In the genomic region with DNA sequence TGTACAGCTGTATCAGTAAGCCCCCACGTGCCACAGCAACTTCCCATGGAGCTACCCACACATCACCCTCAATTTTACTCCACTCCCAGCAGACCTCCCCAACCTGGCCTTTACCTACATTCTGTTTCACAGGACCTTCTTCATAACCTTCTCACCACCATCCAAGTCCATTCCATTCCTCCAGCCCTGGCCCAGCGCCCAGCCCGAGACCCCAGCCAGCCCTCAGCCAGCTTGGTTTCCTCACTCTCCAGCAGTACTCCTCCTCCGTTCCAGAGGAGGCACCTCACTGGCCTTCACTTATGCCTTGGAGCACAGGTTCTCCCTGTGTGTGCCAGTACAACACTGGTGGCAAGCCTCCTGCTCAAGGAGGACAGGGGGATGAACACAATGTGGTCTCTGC, we compare ENCODE assay signal across 10 mouse cellular contexts. TPM values are rescaled to one million over a fixed set of nuclear protein-coding genes. Genes with fewer than 3 reads are reported as not detected.
DNase-seq lines count a peak whose midpoint lies in the region; ATAC-seq and TF ChIP-seq lines count a peak whose summit lies in the region.
"Had no signal": no experiment of that assay in that cellular context is flagged by ENCODE, and none has a peak within 500 bp of the region (broad histone marks: within the 10 kb centered on the region; RNA-seq: fewer than 3 reads in every experiment).

No protein-coding gene starts in this region.

- peak overlapping the region; percentile 18; the same call in 1 of the 2 replicates for H3K4me2 ChIP-seq in forebrain, embryonic 11.5 days (ENCODE audit: low read depth, low read length, severe bottlenecking)
- peak overlapping the region; percentile 80 for H3K4me2 ChIP-seq in hindbrain, embryonic 14.5 days (replicated peaks)
- H3K4me2 ChIP-seq in midbrain, embryonic 16.5 days (ENCODE audit: low read length): peak overlapping the region; percentile 97

- TF ChIP-seq CTCF in layer of hippocampus, adult 2 months (conservative IDR thresholded peaks at IDR 0.05): no peak

- H3K4me3 ChIP-seq in layer of hippocampus, adult 2 months: peak overlapping the region; percentile 95
- no peak overlapping the region for H3K4me3 ChIP-seq in forebrain, embryonic 11.5 days (ENCODE audit: low read depth, low read length)
- no peak overlapping the region for H3K4me3 ChIP-seq in hindbrain, embryonic 14.5 days (replicated peaks; ENCODE audit: low read length)
- no peak overlapping the region for H3K4me3 ChIP-seq in midbrain, embryonic 16.5 days (ENCODE audit: low read depth, low read length)

- H3K9me3 ChIP-seq in forebrain, embryonic 11.5 days (ENCODE audit: control insufficient read depth, low read length): no peaks in the 10 kb centered on the region
- no peaks in the 10 kb centered on the region for H3K9me3 ChIP-seq in hindbrain, embryonic 14.5 days (ENCODE audit: control insufficient read depth, low read length)
- H3K9me3 ChIP-seq in midbrain, embryonic 16.5 days (replicated peaks; ENCODE audit: control insufficient read depth, low read length, poor library complexity, severe bottlenecking): no peaks in the 10 kb centered on the region

- H3K4me1 ChIP-seq in forebrain, embryonic 11.5 days (replicated peaks; ENCODE audit: control insufficient read depth, insufficient read depth, low read length): peaks cover 11% of the 10 kb centered on the region; the same call in 1 of the 2 replicates
- H3K4me1 ChIP-seq in hindbrain, embryonic 14.5 days (replicated peaks; ENCODE audit: control insufficient read depth, insufficient read depth, low read length): peaks cover 33% of the 10 kb centered on the region
- peaks cover 32% of the 10 kb centered on the region for H3K4me1 ChIP-seq in midbrain, embryonic 16.5 days (ENCODE audit: control insufficient read depth, insufficient read depth, low read length)

- DNase-seq in layer of hippocampus, adult 2 months (ENCODE audit: low spot score in 2 of 2): no peak
- DNase-seq in layer of hippocampus, postnatal 36 days: no peak
- DNase-seq in forebrain, embryonic 11.5 days (ENCODE audit: low spot score): no peak
- no peak for DNase-seq in hindbrain, embryonic 14.5 days (ENCODE audit: low spot score)
- DNase-seq in MN1 (ENCODE audit: low spot score): no peak
- DNase-seq: cerebellum, adult 9-10 months; layer of hippocampus, adult 9-11 months had no signal

- WGBS in forebrain, embryonic 11.5 days: 79% methylated on average over 4 of the region's 4 CpGs
- WGBS in hindbrain, embryonic 14.5 days: 87% methylated on average over 4 of the region's 4 CpGs
- WGBS in midbrain, embryonic 16.5 days: 82% methylated on average over 4 of the region's 4 CpGs

- no peaks in the 10 kb centered on the region for H3K36me3 ChIP-seq in forebrain, embryonic 11.5 days (ENCODE audit: control insufficient read depth, insufficient read depth, low read length)
- H3K36me3 ChIP-seq in hindbrain, embryonic 14.5 days (replicated peaks; ENCODE audit: control insufficient read depth, insufficient read depth): no peaks in the 10 kb centered on the region
- no peaks in the 10 kb centered on the region for H3K36me3 ChIP-seq in midbrain, embryonic 16.5 days (ENCODE audit: control insufficient read depth, insufficient read depth, low read length)

- H3K27me3 ChIP-seq in forebrain, embryonic 11.5 days (ENCODE audit: control insufficient read depth, insufficient read depth, low read length): no peaks in the 10 kb centered on the region
- H3K27me3 ChIP-seq in hindbrain, embryonic 14.5 days (ENCODE audit: control insufficient read depth, insufficient read depth, low read length): no peaks in the 10 kb centered on the region
- no peaks in the 10 kb centered on the region for H3K27me3 ChIP-seq in midbrain, embryonic 16.5 days (ENCODE audit: control insufficient read depth, insufficient read depth, low read depth, low read length)

- H3K27ac ChIP-seq in layer of hippocampus, adult 2 months: peak overlapping the region; percentile 93
- H3K27ac ChIP-seq in forebrain, embryonic 11.5 days (ENCODE audit: low read depth, low read length): no peak overlapping the region
- H3K27ac ChIP-seq in hindbrain, embryonic 14.5 days: no peak overlapping the region
- H3K27ac ChIP-seq in midbrain, embryonic 16.5 days (ENCODE audit: low read length): no peak overlapping the region

- no peak overlapping the region for H3K9ac ChIP-seq in forebrain, embryonic 11.5 days (ENCODE audit: low read length)
- no peak overlapping the region for H3K9ac ChIP-seq in hindbrain, embryonic 14.5 days
- peak overlapping the region; percentile 8; the same call in 1 of the 2 replicates for H3K9ac ChIP-seq in midbrain, embryonic 16.5 days (ENCODE audit: low read depth, low read length)

- no peak for ATAC-seq in forebrain, embryonic 11.5 days (replicated peaks; ENCODE audit: low FRiP score)
- ATAC-seq in hindbrain, embryonic 14.5 days (ENCODE audit: low FRiP score): no peak
- no peak for ATAC-seq in midbrain, embryonic 16.5 days
- no peak for ATAC-seq in activated CD4-positive, CD25-positive, alpha-beta regulatory T cell, adult 4 months

RNA-seq across cellular contexts. Expression of gene Sbf1, which starts 1.8 kb away (rescaled TPM):
- 100 to 1,000 TPM; 356 to 361 TPM for total RNA-seq in layer of hippocampus, adult 2 months (2021)
- 100 to 1,000 TPM; 330 to 340 TPM for total RNA-seq in layer of hippocampus, postnatal 36 days (2021)
- polyA plus RNA-seq in forebrain, embryonic 11.5 days (2014; fragmentation: Nextera tagmentation; extraction: Ambion mirVana): 76.5 and 87.8 TPM in 2 replicates
- 99.8 and 105 TPM in 2 replicates for polyA plus RNA-seq in hindbrain, embryonic 14.5 days (2014; fragmentation: Nextera tagmentation; extraction: Ambion mirVana)
- 92.9 and 101 TPM in 2 replicates for polyA plus RNA-seq in midbrain, embryonic 16.5 days (2015; fragmentation: Nextera tagmentation; extraction: Ambion mirVana)
- 100 to 1,000 TPM in 1 of 2 experiments, 10 to 100 TPM in 1; 80.4 to 102 TPM for polyA plus RNA-seq in activated CD4-positive, CD25-positive, alpha-beta regulatory T cell, adult 4 months (2017; shearing (Covaris generic))

RNA-seq across cellular contexts. Expression of gene Adm2, which starts 9.2 kb away (rescaled TPM):
- total RNA-seq in layer of hippocampus, adult 2 months (2021): not detected
- total RNA-seq in layer of hippocampus, postnatal 36 days (2021): not detected
- 0.15 TPM in 1 of 2 replicates, not detected in the other for polyA plus RNA-seq in forebrain, embryonic 11.5 days (2014; fragmentation: Nextera tagmentation; extraction: Ambion mirVana)
- not detected in 2 replicates for polyA plus RNA-seq in hindbrain, embryonic 14.5 days (2014; fragmentation: Nextera tagmentation; extraction: Ambion mirVana)
- polyA plus RNA-seq in midbrain, embryonic 16.5 days (2015; fragmentation: Nextera tagmentation; extraction: Ambion mirVana): not detected in 2 replicates
- polyA plus RNA-seq in activated CD4-positive, CD25-positive, alpha-beta regulatory T cell, adult 4 months (2017; shearing (Covaris generic)): not detected
- total RNA-seq: gastrocnemius, postnatal 4 days had no signal

RNA-seq across cellular contexts. Expression of gene Miox, which starts 20.8 kb away (rescaled TPM):
- not detected for total RNA-seq in layer of hippocampus, adult 2 months (2021)
- total RNA-seq in layer of hippocampus, postnatal 36 days (2021): not detected
- polyA plus RNA-seq in forebrain, embryonic 11.5 days (2014; fragmentation: Nextera tagmentation; extraction: Ambion mirVana): not detected in 2 replicates
- polyA plus RNA-seq in hindbrain, embryonic 14.5 days (2014; fragmentation: Nextera tagmentation; extraction: Ambion mirVana): not detected in 2 replicates
- not detected in 2 replicates for polyA plus RNA-seq in midbrain, embryonic 16.5 days (2015; fragmentation: Nextera tagmentation; extraction: Ambion mirVana)
- polyA plus RNA-seq in activated CD4-positive, CD25-positive, alpha-beta regulatory T cell, adult 4 months (2017; shearing (Covaris generic)): not detected
- total RNA-seq: gastrocnemius, postnatal 4 days had no signal

RNA-seq across cellular contexts. Expression of gene Lmf2, which starts 42.1 kb away (rescaled TPM):
- 10 to 100 TPM; 14.8 to 20.0 TPM for total RNA-seq in layer of hippocampus, adult 2 months (2021)
- total RNA-seq in layer of hippocampus, postnatal 36 days (2021): 10 to 100 TPM; 19.7 to 21.4 TPM
- polyA plus RNA-seq in forebrain, embryonic 11.5 days (2014; fragmentation: Nextera tagmentation; extraction: Ambion mirVana): 43.7 and 47.3 TPM in 2 replicates
- polyA plus RNA-seq in hindbrain, embryonic 14.5 days (2014; fragmentation: Nextera tagmentation; extraction: Ambion mirVana): 24.2 and 24.6 TPM in 2 replicates
- 29.0 and 34.9 TPM in 2 replicates for polyA plus RNA-seq in midbrain, embryonic 16.5 days (2015; fragmentation: Nextera tagmentation; extraction: Ambion mirVana)
- 10 to 100 TPM; 20.8 to 38.6 TPM for polyA plus RNA-seq in activated CD4-positive, CD25-positive, alpha-beta regulatory T cell, adult 4 months (2017; shearing (Covaris generic))

RNA-seq across cellular contexts. Expression of gene Ncaph2, which starts 42.2 kb away (rescaled TPM):
- 100 to 1,000 TPM in 1 of 2 experiments, 10 to 100 TPM in 1; 97.6 to 101 TPM for total RNA-seq in layer of hippocampus, adult 2 months (2021)
- 10 to 100 TPM; 87.0 to 95.3 TPM for total RNA-seq in layer of hippocampus, postnatal 36 days (2021)
- polyA plus RNA-seq in forebrain, embryonic 11.5 days (2014; fragmentation: Nextera tagmentation; extraction: Ambion mirVana): 191 and 203 TPM in 2 replicates
- polyA plus RNA-seq in hindbrain, embryonic 14.5 days (2014; fragmentation: Nextera tagmentation; extraction: Ambion mirVana): 94.7 and 112 TPM in 2 replicates
- 116 and 117 TPM in 2 replicates for polyA plus RNA-seq in midbrain, embryonic 16.5 days (2015; fragmentation: Nextera tagmentation; extraction: Ambion mirVana)
- polyA plus RNA-seq in activated CD4-positive, CD25-positive, alpha-beta regulatory T cell, adult 4 months (2017; shearing (Covaris generic)): 100 to 1,000 TPM; 141 to 171 TPM

Comparison
In these comparisons a context has a peak if more than half of its experiments do, and no peak if none do; other contexts are left out.
1. H3K4me2 ChIP-seq: peak in every context shown above with its lines; median percentile 97 in midbrain, embryonic 16.5 days; 80 in hindbrain, embryonic 14.5 days; 18 in forebrain, embryonic 11.5 days.